Mouse (Mus musculus): Measurements from ENCODE around the gene Dnaaf5. TPM values are rescaled to one million over a fixed set of nuclear protein-coding genes. Genes with fewer than 3 reads are reported as not detected.

Gene Dnaaf5
- polyA plus RNA-seq, 2 experiments = 2.0 to 6.5 TPM

DNA sequence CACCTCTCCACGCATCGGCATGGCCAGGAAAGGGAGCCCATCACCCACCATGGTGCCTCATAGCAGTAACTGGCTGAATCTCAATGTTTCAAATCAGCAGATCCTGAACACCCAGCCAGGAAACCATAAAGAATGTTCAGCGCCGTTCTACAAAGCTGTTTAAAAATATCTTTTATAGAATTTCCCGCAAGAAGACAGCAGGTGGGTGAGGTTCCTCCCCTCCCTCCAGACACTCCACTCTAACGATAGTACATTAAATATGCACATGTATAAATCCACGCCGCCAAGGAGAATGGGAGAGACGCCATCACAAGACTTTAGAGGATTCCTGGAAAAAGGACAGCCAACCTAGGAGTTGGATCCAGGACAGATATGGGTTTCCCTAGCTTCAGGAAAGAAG, 38.0 kb upstream of the Dnaaf5 start:
- H3K4me3 ChIP-seq (ENCODE audit: insufficient read depth in 1 of 2, low read depth in 2 of 2, low read length in 2 of 2) = no peak overlapping the region

DNA sequence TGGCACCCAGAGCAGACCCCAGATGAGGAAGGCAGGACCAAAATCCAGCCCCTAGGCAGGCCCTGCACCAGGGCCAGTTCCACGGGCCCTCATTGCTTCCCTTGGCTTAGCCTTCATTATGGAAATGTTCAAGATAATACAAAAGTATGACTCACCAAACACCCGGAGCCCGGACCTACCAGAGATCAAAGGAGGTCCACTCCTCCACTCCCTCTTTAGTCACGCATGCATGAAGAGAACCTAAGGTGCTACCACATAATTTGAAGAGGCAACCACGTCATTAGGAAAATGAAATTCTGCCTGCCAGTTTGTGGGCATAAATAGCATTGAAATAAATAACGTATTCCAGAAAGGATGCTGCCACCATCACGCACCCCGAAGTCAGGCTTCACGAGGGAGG, 37.6 kb upstream of the Dnaaf5 start:
- Histone ChIP-seq H3K36me3 (replicated peaks; ENCODE audit: control insufficient read depth, insufficient read depth, low read depth) (no peaks in the 10 kb centered on the region), H3K4me2 (ENCODE audit: low read depth) (no peak overlapping the region), H3K27me3 (ENCODE audit: control insufficient read depth, insufficient read depth, low read length) (no peaks in the 10 kb centered on the region), H3K9ac (replicated peaks) (no peak overlapping the region), H3K4me1 (replicated peaks; ENCODE audit: control insufficient read depth in 2 of 2, insufficient read depth in 2 of 2, low read length in 1 of 2) (no peaks in the 10 kb centered on the region; a peak in 1 of 4 replicates), H3K9me3 (ENCODE audit: control insufficient read depth, low read length) (no peaks in the 10 kb centered on the region), H3K4me3 (ENCODE audit: insufficient read depth in 1 of 2, low read depth in 2 of 2, low read length in 2 of 2) (no peak overlapping the region), H3K27ac (no peak overlapping the region)
- no peak for ATAC-seq (ENCODE audit: insufficient read depth)
- WGBS (ENCODE audit: insufficient replicate concordance) = 60% methylated on average over 9 of the region's 9 CpGs
- no peak for TF ChIP-seq CTCF (IDR thresholded peaks at IDR 0.05; ENCODE audit: low read depth)
- TF ChIP-seq EP300 (IDR thresholded peaks at IDR 0.05; ENCODE audit: low read depth) = no peak
- DNase-seq (ENCODE audit: low read depth in 3 of 3, low spot score in 3 of 3) = no peak

More for the DNA sequence above, 38.0 kb upstream of the Dnaaf5 start:
- Histone ChIP-seq H3K9me3 (ENCODE audit: control insufficient read depth, low read length) (no peaks in the 10 kb centered on the region), H3K9ac (replicated peaks) (no peak overlapping the region), H3K4me2 (ENCODE audit: low read depth) (no peak overlapping the region), H3K27me3 (ENCODE audit: control insufficient read depth, insufficient read depth, low read length) (no peaks in the 10 kb centered on the region), H3K27ac (no peak overlapping the region), H3K36me3 (replicated peaks; ENCODE audit: control insufficient read depth, insufficient read depth, low read depth) (no peaks in the 10 kb centered on the region), H3K4me1 (replicated peaks; ENCODE audit: control insufficient read depth in 2 of 2, insufficient read depth in 2 of 2, low read length in 1 of 2) (no peaks in the 10 kb centered on the region; a peak in 1 of 4 replicates)
- TF ChIP-seq EP300 (IDR thresholded peaks at IDR 0.05; ENCODE audit: low read depth) = no peak
- no peak for DNase-seq (ENCODE audit: low read depth in 3 of 3, low spot score in 3 of 3)
- 54% methylated on average over 9 of the region's 9 CpGs for WGBS (ENCODE audit: insufficient replicate concordance)
- no peak for ATAC-seq (ENCODE audit: insufficient read depth)

DNA sequence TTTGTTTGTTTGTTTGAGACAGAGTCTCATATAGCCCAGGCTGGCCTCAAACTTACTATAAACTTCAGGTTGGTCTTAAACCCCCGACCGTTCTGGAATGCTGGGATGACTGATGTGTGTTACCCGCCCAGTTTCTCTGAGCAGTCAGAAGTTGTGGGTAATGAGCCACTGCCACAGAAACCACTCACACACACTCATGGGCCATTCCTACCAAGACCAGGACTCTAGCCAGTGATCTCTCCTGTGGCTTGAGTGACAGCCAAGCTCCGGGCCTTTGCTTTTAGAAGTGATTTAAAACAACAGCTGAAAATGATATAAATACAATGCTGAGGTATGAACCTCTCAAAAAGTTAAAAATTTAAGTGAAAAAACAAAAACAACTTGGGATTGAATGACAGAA, 35.1 kb upstream of the Dnaaf5 start:
- H3K27me3 ChIP-seq (ENCODE audit: control insufficient read depth, insufficient read depth, low read length) = no peaks in the 10 kb centered on the region
- H3K36me3 ChIP-seq (replicated peaks; ENCODE audit: control insufficient read depth, insufficient read depth, low read depth) = no peaks in the 10 kb centered on the region
- WGBS (ENCODE audit: insufficient replicate concordance) = 54% methylated on average over 4 of the region's 4 CpGs
- TF ChIP-seq CTCF (IDR thresholded peaks at IDR 0.05; ENCODE audit: low read depth) = no peak
- no peak for TF ChIP-seq EP300 (IDR thresholded peaks at IDR 0.05; ENCODE audit: low read depth)
- no peaks in the 10 kb centered on the region for H3K9me3 ChIP-seq (ENCODE audit: control insufficient read depth, low read length)
- H3K27ac ChIP-seq = no peak overlapping the region
- DNase-seq (ENCODE audit: low read depth in 3 of 3, low spot score in 3 of 3) (no peak), ATAC-seq (ENCODE audit: insufficient read depth) (no peak)
- H3K4me3 ChIP-seq (ENCODE audit: insufficient read depth in 1 of 2, low read depth in 2 of 2, low read length in 2 of 2) = no peak overlapping the region
- no peak overlapping the region for H3K4me2 ChIP-seq (ENCODE audit: low read depth)
- H3K4me1 ChIP-seq (replicated peaks; ENCODE audit: control insufficient read depth in 2 of 2, insufficient read depth in 2 of 2, low read length in 1 of 2) = no peaks in the 10 kb centered on the region; a peak in 1 of 4 replicates
- H3K9ac ChIP-seq (replicated peaks) = no peak overlapping the region

DNA sequence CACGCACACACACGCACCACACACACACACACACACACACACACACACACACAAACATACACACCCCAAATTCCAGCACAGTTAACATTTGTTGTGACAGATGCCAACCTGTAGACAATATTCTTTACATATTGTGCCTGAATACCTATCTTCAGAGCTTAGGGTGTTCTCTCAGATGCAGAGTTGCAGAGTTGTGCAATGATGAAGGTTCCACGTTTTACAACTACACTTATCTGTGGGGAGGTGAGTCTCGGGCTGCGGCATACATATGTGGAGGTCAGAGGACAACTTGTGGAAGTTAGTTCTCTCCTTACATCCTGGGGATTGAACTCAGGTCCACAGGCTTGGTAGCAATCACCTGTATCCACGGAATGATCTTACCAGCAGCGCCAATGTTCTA, 34.5 kb upstream of the Dnaaf5 start:
- Histone ChIP-seq H3K9ac (replicated peaks) (no peak overlapping the region), H3K4me3 (ENCODE audit: insufficient read depth in 1 of 2, low read depth in 2 of 2, low read length in 2 of 2) (no peak overlapping the region), H3K36me3 (replicated peaks; ENCODE audit: control insufficient read depth, insufficient read depth, low read depth) (no peaks in the 10 kb centered on the region), H3K27me3 (ENCODE audit: control insufficient read depth, insufficient read depth, low read length) (no peaks in the 10 kb centered on the region), H3K9me3 (ENCODE audit: control insufficient read depth, low read length) (no peaks in the 10 kb centered on the region), H3K4me1 (replicated peaks; ENCODE audit: control insufficient read depth in 2 of 2, insufficient read depth in 2 of 2, low read length in 1 of 2) (no peaks in the 10 kb centered on the region; a peak in 1 of 4 replicates), H3K27ac (no peak overlapping the region), H3K4me2 (ENCODE audit: low read depth) (no peak overlapping the region)
- no peak for DNase-seq (ENCODE audit: low read depth in 3 of 3, low spot score in 3 of 3)
- 68% methylated on average over 7 of the region's 7 CpGs for WGBS (ENCODE audit: insufficient replicate concordance)
- ATAC-seq (ENCODE audit: insufficient read depth) = no peak
- no peak for TF ChIP-seq EP300 (IDR thresholded peaks at IDR 0.05; ENCODE audit: low read depth)
- no peak for TF ChIP-seq CTCF (IDR thresholded peaks at IDR 0.05; ENCODE audit: low read depth)

DNA sequence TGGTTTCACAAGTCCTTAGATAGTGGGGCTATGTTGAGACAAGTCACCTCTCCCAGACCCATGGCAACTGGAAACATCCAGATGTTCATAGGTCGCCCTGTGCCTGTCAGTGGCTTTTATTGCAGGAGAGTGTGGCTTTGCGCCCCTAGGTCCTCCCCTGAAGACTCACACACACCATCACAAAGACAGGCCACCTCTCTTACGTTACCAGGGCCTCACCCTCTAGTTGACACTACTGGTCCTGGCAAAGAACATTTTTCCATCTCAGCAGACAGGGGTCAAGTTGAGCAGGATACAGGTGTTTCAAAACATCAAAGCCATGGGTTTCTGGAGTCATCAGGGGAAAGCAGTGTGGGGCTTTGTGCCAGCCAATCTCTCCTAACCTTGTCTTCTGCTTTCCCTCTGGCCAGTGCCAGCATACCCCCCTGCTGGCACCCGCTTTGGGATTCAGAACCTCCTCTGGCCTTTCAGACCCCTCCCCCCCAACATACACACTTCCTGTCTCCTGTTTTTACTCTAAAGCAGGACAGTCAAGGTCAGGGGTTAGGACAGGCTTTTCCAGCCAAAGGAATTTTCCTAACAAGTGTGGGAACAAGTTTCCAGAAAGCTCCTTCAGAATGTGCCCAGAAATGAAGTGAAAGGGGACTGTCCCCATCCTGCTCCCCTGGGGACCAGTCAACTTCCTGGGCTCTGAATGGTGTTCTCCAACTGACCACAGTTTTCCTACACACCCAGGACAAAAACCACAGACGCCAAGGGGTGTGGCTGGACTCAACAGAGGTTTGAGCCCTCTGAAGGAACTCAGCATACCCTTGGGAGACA, 31.7 kb upstream of the Dnaaf5 start:
- H3K9ac ChIP-seq (replicated peaks) = no peak overlapping the region
- DNase-seq (ENCODE audit: low read depth in 3 of 3, low spot score in 3 of 3) (no peak), ATAC-seq (ENCODE audit: insufficient read depth) (no peak)
- no peak overlapping the region for H3K4me2 ChIP-seq (ENCODE audit: low read depth)
- no peak for TF ChIP-seq CTCF (IDR thresholded peaks at IDR 0.05; ENCODE audit: low read depth)
- no peak overlapping the region for H3K4me3 ChIP-seq (ENCODE audit: insufficient read depth in 1 of 2, low read depth in 2 of 2, low read length in 2 of 2)
- no peaks in the 10 kb centered on the region for H3K27me3 ChIP-seq (ENCODE audit: control insufficient read depth, insufficient read depth, low read length)
- WGBS (ENCODE audit: insufficient replicate concordance) = 48% methylated on average over 5 of the region's 5 CpGs
- H3K27ac ChIP-seq = no peak overlapping the region
- H3K36me3 ChIP-seq (replicated peaks; ENCODE audit: control insufficient read depth, insufficient read depth, low read depth) = no peaks in the 10 kb centered on the region
- H3K9me3 ChIP-seq (ENCODE audit: control insufficient read depth, low read length) = no peaks in the 10 kb centered on the region
- no peaks in the 10 kb centered on the region for H3K4me1 ChIP-seq (replicated peaks; ENCODE audit: control insufficient read depth in 2 of 2, insufficient read depth in 2 of 2, low read length in 1 of 2)
